Mouse (Mus musculus) forebrain, embryonic 16.5 days (tissue): ENCODE measurements around the gene Gm45062. TPM values are rescaled to one million over a fixed set of nuclear protein-coding genes. Genes with fewer than 3 reads are reported as not detected.

Source experiments
- ATAC-seq: fragments of 200-750 bp; cut with Nextera tagmentation; 2 replicates; pipeline ENCODE4 v1.8.0; 2017; ENCODE audit warnings: mild to moderate bottlenecking, moderate library complexity
- H3K27ac ChIP-seq: fragments of 300-500 bp; sonication (generic); 2 replicates; pipeline ENCODE4 v1.5.1; 2014; ENCODE audit warnings: low read length, control low read depth
- H3K27me3 ChIP-seq: fragments of 300-500 bp; sonication (generic); replicated peaks from 2 replicates; pipeline ENCODE4 v1.6.1; 2014; ENCODE audit warnings: low read length; ENCODE audit not compliant: control insufficient read depth, insufficient read depth
- H3K36me3 ChIP-seq: fragments of 300-500 bp; sonication (generic); 2 replicates; pipeline ENCODE4 v1.6.1; 2014; ENCODE audit not compliant: control insufficient read depth, insufficient read depth
- H3K4me1 ChIP-seq: fragments of 300-500 bp; sonication (generic); replicated peaks from 2 replicates; pipeline ENCODE4 v1.6.1; 2014; ENCODE audit warnings: low read length; ENCODE audit not compliant: control insufficient read depth, insufficient read depth
- H3K4me2 ChIP-seq: fragments of 300-500 bp; sonication (generic); 2 replicates; pipeline ENCODE4 v1.6.1; 2014; ENCODE audit warnings: mild to moderate bottlenecking, low read length, control low read depth
- H3K4me3 ChIP-seq: fragments of 300-500 bp; sonication (generic); replicated peaks from 2 replicates; pipeline ENCODE4 v1.5.1; 2014; ENCODE audit warnings: mild to moderate bottlenecking, low read length, control low read depth
- H3K9ac ChIP-seq: fragments of 300-500 bp; sonication (generic); replicated peaks from 2 replicates; pipeline ENCODE4 v1.6.1; 2014; ENCODE audit warnings: low read depth, low read length, control low read depth
- H3K9me3 ChIP-seq: fragments of 300-500 bp; sonication (generic); 2 replicates; pipeline ENCODE4 v1.6.1; 2016; ENCODE audit warnings: low read length; ENCODE audit not compliant: control insufficient read depth
- WGBS: fragments of 180-500 bp; shearing (Covaris S2); extraction: QIAGEN DNeasy Blood & Tissue Kit; methylation state at CpG from one replicate; pipeline ENCODE4 v1.1.7; 2014; 5-methylcytosine and 5-hydroxymethylcytosine counted together
- polyA plus RNA-seq: library from polyadenylated mRNA; unstranded; fragments of >200 nt; fragmentation: Nextera tagmentation; extraction: Ambion mirVana; gene quantifications from 2 replicates; pipeline ENCODE4 v1.2.1, GENCODE M21; 2015

Gm45062 gene
- polyA plus RNA-seq, 1 experiment from 2014 or later, result 24.3 TPM

GRCm38 (mm10) chr6:8373051-8373450 lies 113.8 kb downstream of the Gm45062 start:
- 20% methylated on average over 2 of the region's 2 CpGs for WGBS
- Histone ChIP-seq H3K9ac (no peak overlapping the region), H3K27me3 (no peaks in the 10 kb centered on the region; the same call in 1 of the 2 replicates), H3K4me2 (no peak overlapping the region), H3K9me3 (no peaks in the 10 kb centered on the region), H3K27ac (no peak overlapping the region), H3K4me3 (no peak overlapping the region), H3K4me1 (peaks cover 2% of the 10 kb centered on the region; the same call in 1 of the 2 replicates), H3K36me3 (peaks cover 5% of the 10 kb centered on the region; the same call in 1 of the 2 replicates)
- ATAC-seq, result no peak

- H3K4me3 ChIP-seq, result no peak overlapping the region
- no peaks in the 10 kb centered on the region for H3K4me1 ChIP-seq
- WGBS, result 30% methylated on average over 8 of the region's 8 CpGs
- H3K9ac ChIP-seq, result no peak overlapping the region
- H3K4me2 ChIP-seq, result no peak overlapping the region
- peaks cover 5% of the 10 kb centered on the region; the same call in 1 of the 2 replicates for H3K36me3 ChIP-seq
- H3K27ac ChIP-seq, result no peak overlapping the region
- H3K9me3 ChIP-seq, result no peaks in the 10 kb centered on the region
- H3K27me3 ChIP-seq, result no peaks in the 10 kb centered on the region; the same call in 1 of the 2 replicates
- ATAC-seq, result no peak
Measured at GRCm38 (mm10) chr6:8373851-8374250, 114.6 kb downstream of the Gm45062 start.

- Histone ChIP-seq H3K27ac (no peak overlapping the region), H3K36me3 (peaks cover 5% of the 10 kb centered on the region; the same call in 1 of the 2 replicates), H3K4me3 (no peak overlapping the region), H3K4me2 (no peak overlapping the region), H3K27me3 (no peaks in the 10 kb centered on the region; the same call in 1 of the 2 replicates), H3K4me1 (no peaks in the 10 kb centered on the region), H3K9me3 (no peaks in the 10 kb centered on the region), H3K9ac (no peak overlapping the region)
- WGBS, result 44% methylated on average over 6 of the region's 6 CpGs
- ATAC-seq, result no peak
Measured at GRCm38 (mm10) chr6:8374290-8374689, 115.0 kb downstream of the Gm45062 start.

DNA sequence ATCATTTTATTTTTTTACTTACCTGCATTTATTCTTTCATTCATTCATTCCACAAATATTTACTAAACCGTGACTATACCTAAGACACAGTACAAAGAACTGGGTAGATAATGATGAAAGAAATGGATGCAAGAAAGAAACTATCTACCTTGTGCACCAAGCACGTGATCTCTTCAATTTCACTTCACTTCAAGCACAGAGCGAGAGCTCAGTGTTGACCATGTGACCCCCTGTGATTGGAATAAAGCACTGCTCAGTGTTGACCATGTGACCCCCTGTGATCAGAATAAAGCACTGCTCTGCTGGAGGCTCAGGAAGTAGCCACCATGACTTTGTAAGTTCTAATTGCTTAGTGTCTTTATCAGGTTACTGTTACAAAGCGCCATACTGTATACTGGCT lies 115.5 kb downstream of the Gm45062 start:
- H3K9me3 ChIP-seq, result no peaks in the 10 kb centered on the region
- ATAC-seq, result no peak
- no peak overlapping the region for H3K4me2 ChIP-seq
- no peak overlapping the region for H3K27ac ChIP-seq
- no peaks in the 10 kb centered on the region for H3K4me1 ChIP-seq
- no peak overlapping the region for H3K4me3 ChIP-seq
- H3K36me3 ChIP-seq, result peaks cover 5% of the 10 kb centered on the region; the same call in 1 of the 2 replicates
- no peaks in the 10 kb centered on the region; the same call in 1 of the 2 replicates for H3K27me3 ChIP-seq
- no peak overlapping the region for H3K9ac ChIP-seq
- WGBS, result 80% methylated on average over 4 of the region's 4 CpGs

DNA sequence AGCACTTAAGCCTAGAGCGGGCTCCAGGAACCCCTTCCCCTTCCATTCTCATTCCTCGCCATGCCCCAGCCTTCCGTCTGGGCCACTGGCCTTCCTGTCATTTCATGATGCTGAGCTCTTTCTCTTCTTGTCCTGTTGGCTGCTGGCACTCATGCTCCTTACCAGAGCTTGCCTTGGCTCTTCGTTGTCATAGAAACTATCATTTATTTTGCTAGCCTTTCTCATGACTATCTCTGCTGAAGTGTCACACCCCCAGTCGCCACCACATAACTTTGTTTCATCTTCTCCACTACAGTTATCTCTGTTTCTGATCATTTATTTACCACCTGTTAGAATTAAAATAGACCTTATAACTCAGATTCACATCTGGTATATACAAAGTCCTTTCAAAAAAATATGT lies 117.1 kb downstream of the Gm45062 start:
- no peaks in the 10 kb centered on the region for H3K9me3 ChIP-seq
- H3K27ac ChIP-seq, result no peak overlapping the region
- no peak overlapping the region for H3K4me2 ChIP-seq
- 89% methylated on average over 5 of the region's 5 CpGs for WGBS
- no peaks in the 10 kb centered on the region for H3K4me1 ChIP-seq
- H3K9ac ChIP-seq, result no peak overlapping the region
- H3K27me3 ChIP-seq, result no peaks in the 10 kb centered on the region; the same call in 1 of the 2 replicates
- ATAC-seq, result no peak
- H3K4me3 ChIP-seq, result no peak overlapping the region
- H3K36me3 ChIP-seq, result peaks cover 5% of the 10 kb centered on the region; the same call in 1 of the 2 replicates

DNA sequence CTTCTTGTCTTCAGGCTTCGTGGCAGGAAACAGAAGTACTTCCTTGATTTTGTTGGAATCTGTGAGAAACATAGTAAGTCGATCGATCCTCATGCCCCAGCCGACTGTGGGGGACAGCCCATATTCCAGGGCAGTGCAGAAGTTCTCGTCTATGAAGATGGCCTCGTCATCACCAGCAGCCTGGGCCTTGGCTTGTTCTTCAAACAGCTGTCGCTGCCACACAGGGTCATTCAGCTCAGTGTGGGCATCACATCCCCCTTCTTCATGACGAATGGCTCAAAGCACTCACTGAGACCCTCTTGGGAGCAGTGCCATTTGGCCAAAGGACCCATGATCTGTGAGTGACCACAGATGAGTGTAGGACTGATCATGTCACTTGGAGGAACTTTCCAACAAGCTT lies 118.4 kb downstream of the Gm45062 start:
- no peak overlapping the region for H3K27ac ChIP-seq
- H3K4me3 ChIP-seq, result no peak overlapping the region
- no peak overlapping the region for H3K9ac ChIP-seq
- no peaks in the 10 kb centered on the region for H3K9me3 ChIP-seq
- no peaks in the 10 kb centered on the region for H3K4me1 ChIP-seq
- no peak for ATAC-seq
- H3K36me3 ChIP-seq, result peaks cover 5% of the 10 kb centered on the region; the same call in 1 of the 2 replicates
- H3K27me3 ChIP-seq, result no peaks in the 10 kb centered on the region; the same call in 1 of the 2 replicates
- 95% methylated on average over 8 of the region's 8 CpGs for WGBS
- H3K4me2 ChIP-seq, result no peak overlapping the region

- ATAC-seq, result no peak
- no peak overlapping the region for H3K4me3 ChIP-seq
- H3K4me1 ChIP-seq, result no peaks in the 10 kb centered on the region
- no peak overlapping the region for H3K27ac ChIP-seq
- no peak overlapping the region for H3K9ac ChIP-seq
- no peaks in the 10 kb centered on the region for H3K27me3 ChIP-seq
- WGBS, result 98% methylated on average over 2 of the region's 2 CpGs
- H3K9me3 ChIP-seq, result no peaks in the 10 kb centered on the region
- no peak overlapping the region for H3K4me2 ChIP-seq
- no peaks in the 10 kb centered on the region for H3K36me3 ChIP-seq
Measured at GRCm38 (mm10) chr6:8389307-8389706, 130.1 kb downstream of the Gm45062 start.

GRCm38 (mm10) chr6:8390296-8390695 lies 131.0 kb downstream of the Gm45062 start:
- ATAC-seq, result no peak
- WGBS, result 96% methylated on average over 6 of the region's 6 CpGs
- no peaks in the 10 kb centered on the region for H3K27me3 ChIP-seq

GRCm38 (mm10) chr6:8390935-8391334 lies 131.7 kb downstream of the Gm45062 start:
- no peaks in the 10 kb centered on the region; the same call in 1 of the 2 replicates for H3K4me1 ChIP-seq
- H3K9ac ChIP-seq, result no peak overlapping the region
- H3K36me3 ChIP-seq, result no peaks in the 10 kb centered on the region
- WGBS, result 73% methylated on average over 2 of the region's 2 CpGs
- H3K4me3 ChIP-seq, result no peak overlapping the region
- ATAC-seq, result no peak
- no peaks in the 10 kb centered on the region for H3K27me3 ChIP-seq
- H3K4me2 ChIP-seq, result no peak overlapping the region
- H3K9me3 ChIP-seq, result no peaks in the 10 kb centered on the region
- H3K27ac ChIP-seq, result no peak overlapping the region

More at GRCm38 (mm10) chr6:8390296-8390695, 131.0 kb downstream of the Gm45062 start:
- Histone ChIP-seq H3K9me3 (no peaks in the 10 kb centered on the region), H3K4me2 (no peak overlapping the region), H3K36me3 (no peaks in the 10 kb centered on the region), H3K9ac (no peak overlapping the region), H3K27ac (no peak overlapping the region), H3K4me1 (no peaks in the 10 kb centered on the region; the same call in 1 of the 2 replicates), H3K4me3 (no peak overlapping the region)

- Histone ChIP-seq H3K4me3 (no peak overlapping the region), H3K27me3 (no peaks in the 10 kb centered on the region), H3K4me1 (peaks cover 5% of the 10 kb centered on the region), H3K36me3 (no peaks in the 10 kb centered on the region), H3K9ac (no peak overlapping the region), H3K9me3 (no peaks in the 10 kb centered on the region), H3K27ac (no peak overlapping the region), H3K4me2 (no peak overlapping the region)
- WGBS, result 89% methylated on average over 4 of the region's 4 CpGs
- ATAC-seq, result no peak
Measured at GRCm38 (mm10) chr6:8393029-8393428, 133.8 kb downstream of the Gm45062 start.
